Mouse (Mus musculus) cerebellum, postnatal 4 days (tissue): Measurements from ENCODE around the gene Vwa8.
"Not testable (repeated sequence)": the region's sequence is repeated elsewhere in the genome, so short reads cannot be mapped to it uniquely, and the experiment has no call there.

Source experiments
- DNase-seq, 2 experiments: peaks; one replicate each; pipeline ENCODE4 v3.0.0; 2022; ENCODE audit warnings: low spot score in 2 of 2, mixed read lengths in 1 of 2

Vwa8 gene

GRCm38 (mm10) chr14:78885915-78886534 lies 37.2 kb downstream of the Vwa8 start:
- DNase-seq, result no peak

GRCm38 (mm10) chr14:78886566-78887234 lies 37.8 kb downstream of the Vwa8 start:
- DNase-seq, result no peak

- DNase-seq, result not testable (repeated sequence)
Measured at GRCm38 (mm10) chr14:78887494-78887893, 38.6 kb downstream of the Vwa8 start.

DNA sequence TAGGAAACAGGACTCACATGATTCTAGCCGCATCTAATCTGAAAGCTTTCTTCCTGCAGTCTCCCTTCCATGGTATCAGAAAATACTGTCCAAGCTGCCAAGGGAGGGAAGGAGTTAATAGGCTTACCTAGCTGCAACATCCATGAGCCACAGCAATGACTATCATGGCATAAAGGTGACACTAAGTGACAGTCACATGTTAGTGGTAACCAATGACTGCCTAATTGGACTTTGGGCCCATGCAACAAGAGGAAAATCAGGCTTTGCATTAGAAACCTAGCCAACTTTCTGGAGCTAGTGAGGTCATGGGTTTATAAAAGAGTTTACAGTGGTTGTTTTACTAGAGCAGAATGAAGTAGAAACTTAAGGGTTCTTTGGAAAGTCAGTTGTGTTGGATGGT lies 46.6 kb downstream of the Vwa8 start:
- DNase-seq, result no peak

GRCm38 (mm10) chr14:78896252-78896651 lies 47.4 kb downstream of the Vwa8 start:
- DNase-seq, result peak in 1 of 2 experiments; percentile 38

GRCm38 (mm10) chr14:78900770-78901169 lies 51.9 kb downstream of the Vwa8 start:
- DNase-seq, result no peak

GRCm38 (mm10) chr14:78908205-78908863 lies 59.5 kb downstream of the Vwa8 start:
- DNase-seq, result no peak

DNA sequence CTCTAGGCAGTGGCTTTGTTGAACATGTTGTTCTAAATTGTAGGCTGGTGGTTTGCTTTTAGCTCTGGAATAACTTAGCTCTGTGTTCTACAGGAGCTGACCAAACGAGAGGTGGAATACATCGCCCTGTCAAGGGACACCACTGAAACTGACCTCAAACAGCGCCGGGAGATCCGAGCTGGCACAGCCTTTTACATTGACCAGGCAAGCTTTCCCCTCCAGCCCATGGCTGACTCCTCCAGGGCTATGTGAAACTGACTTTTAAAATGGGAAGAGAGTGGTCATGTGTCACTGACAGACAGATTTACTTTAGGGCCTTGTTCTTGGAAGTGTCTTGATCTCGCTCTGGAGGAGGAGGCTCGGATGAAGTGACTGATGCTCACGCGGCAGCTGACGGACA lies 63.2 kb downstream of the Vwa8 start:
- no peak for DNase-seq

- DNase-seq, result no peak
Measured at GRCm38 (mm10) chr14:78914180-78914579, 65.3 kb downstream of the Vwa8 start.

GRCm38 (mm10) chr14:78916691-78917090 lies 67.8 kb downstream of the Vwa8 start:
- no peak for DNase-seq

- no peak for DNase-seq
Measured at GRCm38 (mm10) chr14:78921219-78921618, 72.4 kb downstream of the Vwa8 start.

DNA sequence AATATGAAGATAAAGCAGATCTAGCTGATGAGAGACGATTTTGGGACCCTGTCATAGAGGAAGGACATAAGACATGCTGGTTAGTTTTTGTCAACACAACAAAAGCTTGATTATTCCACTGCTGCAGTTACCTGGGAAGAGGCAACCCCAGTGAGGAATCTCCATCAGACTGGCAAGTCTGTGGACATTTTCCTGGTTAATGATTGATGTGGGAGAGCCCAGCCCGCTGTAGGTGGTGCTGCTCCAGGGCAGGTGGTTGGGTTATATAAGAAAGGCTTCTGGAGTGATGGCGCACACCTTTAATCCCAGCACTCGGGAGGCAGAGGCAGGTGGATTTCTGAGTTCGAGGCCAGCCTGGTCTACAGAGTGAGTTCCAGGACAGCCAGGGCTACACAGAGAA lies 74.8 kb downstream of the Vwa8 start:
- no peak for DNase-seq

- DNase-seq, result no peak
Measured at GRCm38 (mm10) chr14:78924755-78925537, 76.1 kb downstream of the Vwa8 start.

- DNase-seq, result no peak
Measured at GRCm38 (mm10) chr14:78932094-78932493, 83.2 kb downstream of the Vwa8 start.

DNA sequence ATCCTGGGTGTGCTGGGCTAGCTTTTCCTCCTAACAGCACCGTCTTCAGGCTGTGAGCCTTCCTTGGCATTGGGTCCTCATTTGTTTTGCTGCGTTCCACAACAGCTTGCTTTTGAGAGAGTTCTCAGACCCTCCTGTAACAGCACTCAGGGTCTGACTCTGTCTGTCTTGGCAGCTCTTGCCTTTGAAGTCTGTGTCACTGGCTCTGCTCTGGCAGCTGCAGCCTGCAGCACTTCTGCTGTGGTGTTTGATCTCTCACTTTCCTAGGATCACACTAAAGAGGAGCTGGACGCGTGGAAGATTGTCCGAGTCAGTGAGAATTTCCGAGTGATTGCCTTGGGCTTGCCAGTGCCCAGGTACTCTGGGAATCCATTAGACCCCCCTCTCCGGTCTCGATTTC lies 84.5 kb downstream of the Vwa8 start:
- no peak for DNase-seq

DNA sequence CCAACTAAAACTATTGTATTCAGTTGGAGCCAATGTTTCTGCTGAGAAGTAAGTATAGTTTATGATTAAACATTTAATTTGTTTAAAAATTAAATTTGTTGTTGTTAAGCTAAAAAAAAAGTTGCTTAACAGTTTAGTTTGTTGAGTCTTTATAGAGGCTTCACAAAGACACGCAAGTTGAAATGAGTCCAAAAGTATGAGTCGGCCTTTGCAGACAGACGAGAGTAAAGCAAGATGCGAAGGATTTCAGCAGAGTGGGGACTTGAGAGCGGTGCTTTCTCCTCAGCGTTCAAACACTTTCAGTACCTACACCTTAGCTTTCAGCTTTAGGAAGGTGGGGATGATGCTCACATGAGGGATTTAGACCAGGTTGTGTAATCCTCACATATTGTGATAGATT lies 85.7 kb downstream of the Vwa8 start:
- DNase-seq, result no peak

DNA sequence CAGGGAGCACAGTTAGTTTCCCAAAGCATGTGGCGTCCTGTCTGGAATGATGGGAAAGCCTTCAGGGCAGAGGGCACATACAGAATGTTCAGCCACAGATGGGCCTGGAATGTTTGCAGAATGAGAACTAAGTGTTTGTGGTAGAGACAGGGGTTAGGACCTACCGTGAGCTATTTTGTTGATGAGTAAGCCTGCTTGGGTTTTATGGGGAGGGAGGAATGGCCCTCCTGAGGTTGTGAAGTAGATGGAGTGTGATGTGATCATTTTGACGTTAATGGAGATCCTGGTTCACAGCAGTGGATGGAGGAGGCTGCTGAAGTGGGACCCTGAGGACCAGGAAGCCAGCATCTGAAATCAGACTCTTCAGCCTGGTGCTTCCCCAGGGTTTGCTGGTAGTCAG lies 86.9 kb downstream of the Vwa8 start:
- no peak for DNase-seq

GRCm38 (mm10) chr14:78941741-78942475 lies 93.1 kb downstream of the Vwa8 start:
- no peak for DNase-seq

GRCm38 (mm10) chr14:78955745-78956144 lies 106.9 kb downstream of the Vwa8 start:
- DNase-seq, result no peak

GRCm38 (mm10) chr14:78970621-78971020 lies 121.8 kb downstream of the Vwa8 start:
- no peak for DNase-seq

- DNase-seq, result no peak
Measured at GRCm38 (mm10) chr14:78972424-78972823, 123.6 kb downstream of the Vwa8 start.

GRCm38 (mm10) chr14:78983104-78983503 lies 134.3 kb downstream of the Vwa8 start:
- DNase-seq, result no peak
